In genomic region chr6:38121843-38122242, GRCm38 (mm10) we compare ENCODE assay signal across 31 mouse cellular contexts. TPM values are rescaled to one million over a fixed set of nuclear protein-coding genes. Genes with fewer than 3 reads are reported as not detected.
DNase-seq lines count a peak whose midpoint lies in the region; ATAC-seq and TF ChIP-seq lines count a peak whose summit lies in the region.
"Had no signal": no experiment of that assay in that cellular context is flagged by ENCODE, and none has a peak within 500 bp of the region (broad histone marks: within the 10 kb centered on the region; RNA-seq: fewer than 3 reads in every experiment).

No protein-coding gene starts in this region.

- H3K9me3 ChIP-seq in hindbrain, postnatal 0 days (ENCODE audit: low read length): no peaks in the 10 kb centered on the region
- H3K9me3 ChIP-seq in hindbrain, embryonic 16.5 days (ENCODE audit: control insufficient read depth, low read length): no peaks in the 10 kb centered on the region
- no peaks in the 10 kb centered on the region for H3K9me3 ChIP-seq in liver, postnatal 0 days (ENCODE audit: low read length)
- no peaks in the 10 kb centered on the region for H3K9me3 ChIP-seq in liver, embryonic 12.5 days (replicated peaks)
- H3K9me3 ChIP-seq: hindbrain, embryonic 12.5 days had no signal

- H3K4me1 ChIP-seq in hindbrain, postnatal 0 days (ENCODE audit: insufficient read depth, low read length): no peaks in the 10 kb centered on the region
- no peaks in the 10 kb centered on the region for H3K4me1 ChIP-seq in hindbrain, embryonic 16.5 days (ENCODE audit: control insufficient read depth, insufficient read depth, low read depth, low read length)
- H3K4me1 ChIP-seq in liver, postnatal 0 days (ENCODE audit: insufficient read depth): peaks cover 12% of the 10 kb centered on the region
- H3K4me1 ChIP-seq in liver, embryonic 12.5 days: 0 out of 2 replicates have a peak, but pooled peaks cover 11% of the 10 kb centered on the region

- H3K36me3 ChIP-seq in hindbrain, postnatal 0 days (ENCODE audit: insufficient read depth, low read length): peaks cover 5% of the 10 kb centered on the region; the same call in 1 of the 2 replicates
- H3K36me3 ChIP-seq in hindbrain, embryonic 16.5 days (ENCODE audit: control insufficient read depth, insufficient read depth, low read length): peaks cover 9% of the 10 kb centered on the region
- H3K36me3 ChIP-seq in liver, postnatal 0 days (replicated peaks; ENCODE audit: insufficient read depth, low read length): no peaks in the 10 kb centered on the region
- H3K36me3 ChIP-seq in liver, embryonic 12.5 days: no peaks in the 10 kb centered on the region

- H3K4me3 ChIP-seq in hindbrain, postnatal 0 days (ENCODE audit: low read length): no peak overlapping the region
- no peak overlapping the region for H3K4me3 ChIP-seq in hindbrain, embryonic 16.5 days (ENCODE audit: low read length)
- H3K4me3 ChIP-seq in liver, postnatal 0 days (ENCODE audit: low read depth, low read length): no peak overlapping the region
- H3K4me3 ChIP-seq in liver, embryonic 12.5 days: no peak overlapping the region
- H3K4me3 ChIP-seq: gastrocnemius, adult 2 months; hindbrain, embryonic 12.5 days had no signal

- DNase-seq in hindbrain, postnatal 0 days (ENCODE audit: low spot score): no peak
- DNase-seq in kidney, adult 9 months: peak; percentile 49
- DNase-seq in kidney, postnatal 4 days: no peak
- DNase-seq in liver, postnatal 0 days: no peak
- DNase-seq in kidney, postnatal 36 days: peak; percentile 43 to 57
- DNase-seq in cerebellum, postnatal 10 days: no peak
- DNase-seq: adrenal gland, adult 8-10 months; adrenal gland, postnatal 25 days; cerebellum, adult 11-12 months; cerebellum, adult 8-10 months; cerebellum, postnatal 14 days; forebrain, postnatal 0 days; gastrocnemius, adult 2 months; gastrocnemius, postnatal 14 days; heart, adult 11 months had no signal

- no peak for TF ChIP-seq EP300 in liver, postnatal 0 days (IDR thresholded peaks at IDR 0.05; ENCODE audit: low read depth)

- peak; percentile 30; the same call in 1 of the 2 replicates for ATAC-seq in hindbrain, postnatal 0 days
- no peak for ATAC-seq in hindbrain, embryonic 16.5 days
- ATAC-seq in liver, postnatal 0 days: no peak
- no peak for ATAC-seq in liver, embryonic 12.5 days
- ATAC-seq: activated CD4-positive, CD25-positive, alpha-beta regulatory T cell, adult 4 months; forebrain, embryonic 14.5 days; forebrain, postnatal 0 days had no signal

- no peak overlapping the region for H3K9ac ChIP-seq in hindbrain, postnatal 0 days (replicated peaks; ENCODE audit: low read length)
- no peak overlapping the region for H3K9ac ChIP-seq in hindbrain, embryonic 16.5 days (ENCODE audit: low read depth, low read length)
- H3K9ac ChIP-seq in liver, postnatal 0 days (replicated peaks): no peak overlapping the region
- H3K9ac ChIP-seq in liver, embryonic 12.5 days: no peak overlapping the region
- H3K9ac ChIP-seq: forebrain, postnatal 0 days; hindbrain, embryonic 12.5 days had no signal

- H3K4me2 ChIP-seq in hindbrain, postnatal 0 days (ENCODE audit: low read depth, low read length): no peak overlapping the region
- H3K4me2 ChIP-seq in hindbrain, embryonic 16.5 days (ENCODE audit: low read length): no peak overlapping the region
- H3K4me2 ChIP-seq in liver, postnatal 0 days (ENCODE audit: low read depth, low read length): peak overlapping the region; percentile 22; the same call in 1 of the 2 replicates
- H3K4me2 ChIP-seq in liver, embryonic 12.5 days: no peak overlapping the region
- H3K4me2 ChIP-seq: heart, embryonic 11.5 days; hindbrain, embryonic 12.5 days had no signal

- no peak overlapping the region for H3K27ac ChIP-seq in hindbrain, postnatal 0 days
- H3K27ac ChIP-seq in hindbrain, embryonic 16.5 days (ENCODE audit: low read depth, low read length): no peak overlapping the region
- H3K27ac ChIP-seq in liver, postnatal 0 days (ENCODE audit: low read depth): peak overlapping the region; percentile 74
- H3K27ac ChIP-seq in liver, embryonic 12.5 days: no peak overlapping the region
- H3K27ac ChIP-seq: gastrocnemius, adult 2 months; hindbrain, embryonic 12.5 days had no signal

- H3K27me3 ChIP-seq in hindbrain, postnatal 0 days (ENCODE audit: insufficient read depth, low read length): no peaks in the 10 kb centered on the region
- no peaks in the 10 kb centered on the region for H3K27me3 ChIP-seq in hindbrain, embryonic 16.5 days (replicated peaks; ENCODE audit: control insufficient read depth, insufficient read depth, low read length)
- H3K27me3 ChIP-seq in liver, postnatal 0 days (ENCODE audit: insufficient read depth, low read length): no peaks in the 10 kb centered on the region
- H3K27me3 ChIP-seq in liver, embryonic 12.5 days (replicated peaks): no peaks in the 10 kb centered on the region
- H3K27me3 ChIP-seq: hindbrain, embryonic 12.5 days had no signal

- no peak for TF ChIP-seq CTCF in hindbrain, postnatal 0 days (IDR thresholded peaks at IDR 0.05; ENCODE audit: low read depth)
- TF ChIP-seq CTCF in liver, postnatal 0 days (IDR thresholded peaks at IDR 0.05; ENCODE audit: low read depth): no peak

- WGBS in hindbrain, postnatal 0 days: 84% methylated on average over 5 of the region's 5 CpGs
- WGBS in hindbrain, embryonic 16.5 days: 85% methylated on average over 5 of the region's 5 CpGs
- 63% methylated on average over 5 of the region's 5 CpGs for WGBS in liver, postnatal 0 days (ENCODE audit: insufficient replicate concordance)
- WGBS in liver, embryonic 12.5 days (ENCODE audit: insufficient replicate concordance): 63% methylated on average over 5 of the region's 5 CpGs

RNA-seq across cellular contexts. Expression of gene Atp6v0a4, which starts 2.5 kb away (rescaled TPM):
- 0.42 TPM in 1 of 2 replicates, not detected in the other for total RNA-seq in hindbrain, postnatal 0 days (2014; rRNA removed)
- 0.28 and 0.29 TPM in 2 replicates for polyA plus RNA-seq in hindbrain, postnatal 0 days (2015; fragmentation: Nextera tagmentation; extraction: Ambion mirVana)
- 0.35 and 0.38 TPM in 2 replicates for polyA plus RNA-seq in hindbrain, embryonic 16.5 days (2015; fragmentation: Nextera tagmentation; extraction: Ambion mirVana)
- polyA plus RNA-seq in liver, postnatal 0 days (2015; fragmentation: Nextera tagmentation; extraction: Ambion mirVana): 0.05 TPM in 2 replicates
- polyA plus RNA-seq in liver, embryonic 12.5 days (2016; fragmentation: Nextera tagmentation; extraction: Ambion mirVana): 0.10 TPM in 1 of 2 replicates, not detected in the other
- total RNA-seq: hematopoietic stem cell, adult 5-6 weeks had no signal
- polyA plus RNA-seq: activated CD4-positive, CD25-positive, alpha-beta regulatory T cell, adult 4 months; embryonic facial prominence, embryonic 11.5 days; forebrain, embryonic 11.5 days; forebrain, embryonic 14.5 days had no signal

RNA-seq across cellular contexts. Expression of gene Tmem213, which starts 12.8 kb away (rescaled TPM):
- not detected in 2 replicates for total RNA-seq in hindbrain, postnatal 0 days (2014; rRNA removed)
- not detected in 2 replicates for polyA plus RNA-seq in hindbrain, postnatal 0 days (2015; fragmentation: Nextera tagmentation; extraction: Ambion mirVana)
- polyA plus RNA-seq in hindbrain, embryonic 16.5 days (2015; fragmentation: Nextera tagmentation; extraction: Ambion mirVana): not detected in 2 replicates
- not detected in 2 replicates for polyA plus RNA-seq in liver, postnatal 0 days (2015; fragmentation: Nextera tagmentation; extraction: Ambion mirVana)
- not detected in 2 replicates for polyA plus RNA-seq in liver, embryonic 12.5 days (2016; fragmentation: Nextera tagmentation; extraction: Ambion mirVana)
- total RNA-seq: adrenal gland, adult 8-10 months; adrenal gland, postnatal 25 days; ES-E14; forebrain, postnatal 0 days; gastrocnemius, adult 2 months; gastrocnemius, postnatal 14 days; gastrocnemius, postnatal 4 days; heart, adult 8-10 months; heart, postnatal 25 days; hematopoietic stem cell, adult 5-6 weeks had no signal
- polyA plus RNA-seq: activated CD4-positive, CD25-positive, alpha-beta regulatory T cell, adult 4 months; embryonic facial prominence, embryonic 11.5 days; forebrain, embryonic 11.5 days; forebrain, embryonic 14.5 days; forebrain, postnatal 0 days; frontal cortex, adult 2 months; heart, embryonic 11.5 days; heart, embryonic 14.5 days; heart, postnatal 0 days; hindbrain, embryonic 12.5 days had no signal

Comparison
In these comparisons a context has a peak if more than half of its experiments do, and no peak if none do; other contexts are left out.
1. DNase-seq: peak in kidney, adult 9 months (single experiment) and kidney, postnatal 36 days (2 of 2); none in hindbrain, postnatal 0 days (single experiment), kidney, postnatal 4 days (0 of 2), liver, postnatal 0 days (single experiment) and cerebellum, postnatal 10 days (0 of 2).